In the genomic region with DNA sequence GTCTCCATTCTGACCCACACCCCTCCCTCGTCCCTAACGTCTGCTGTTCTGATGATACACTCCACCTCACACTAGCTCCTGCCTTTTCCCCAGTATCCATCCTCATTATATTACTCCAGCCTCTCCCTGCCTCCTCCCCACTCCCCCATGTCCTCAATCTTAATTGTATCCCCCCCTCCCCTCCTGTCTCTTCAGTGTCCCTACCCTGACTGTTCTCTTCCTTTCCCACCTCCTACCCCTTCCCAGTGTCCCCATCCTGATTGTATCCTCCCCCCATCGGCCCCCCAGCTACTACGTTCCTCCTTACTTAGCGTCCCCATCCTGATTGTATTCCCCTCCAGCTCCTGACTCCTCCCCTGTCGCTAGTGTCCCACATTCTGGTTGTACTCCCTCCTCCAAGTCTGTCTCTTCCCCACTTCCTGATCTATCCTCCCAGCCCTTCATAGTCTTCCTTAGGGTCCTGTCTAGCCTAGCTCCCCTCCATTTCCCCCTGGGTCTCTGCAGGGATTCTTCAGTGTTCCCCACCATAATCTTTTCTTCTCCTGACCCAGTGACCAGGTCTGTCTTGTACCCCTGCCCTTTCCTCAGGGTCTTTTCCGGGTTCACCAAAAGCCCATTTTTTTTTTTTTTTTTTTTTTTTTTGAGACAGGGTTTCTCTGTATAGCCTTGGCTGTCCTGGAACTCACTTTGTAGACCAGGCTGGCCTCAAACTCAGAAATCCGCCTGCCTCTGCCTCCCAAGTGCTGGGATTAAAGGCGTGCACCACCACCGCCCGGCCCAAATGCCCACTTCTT, we compare ENCODE assay signal across 8 mouse cellular contexts. TPM values are rescaled to one million over a fixed set of nuclear protein-coding genes. Genes with fewer than 3 reads are reported as not detected.
A peak's percentile ranks its signal among the peaks of the same experiment; 100 is the strongest.
DNase-seq lines count a peak whose midpoint lies in the region; ATAC-seq and TF ChIP-seq lines count a peak whose summit lies in the region.

No protein-coding gene starts in this region.

- peak overlapping the region; percentile 82 for H3K4me3 ChIP-seq in kidney, adult 2 months (ENCODE audit: insufficient read depth, low read depth, low read length)
- peak overlapping the region; percentile 58 for H3K4me3 ChIP-seq in bone marrow macrophage, adult 2 months (ENCODE audit: insufficient read depth, low read length)
- H3K4me3 ChIP-seq in forebrain, embryonic 15.5 days: peak overlapping the region; percentile 88
- peak overlapping the region; percentile 67 for H3K4me3 ChIP-seq in liver, embryonic 16.5 days (ENCODE audit: low read depth, low read length)

- ATAC-seq in forebrain, embryonic 15.5 days (replicated peaks): peak; percentile 76
- no peak for ATAC-seq in liver, embryonic 16.5 days (ENCODE audit: low read depth)

- no peaks in the 10 kb centered on the region for H3K9me3 ChIP-seq in forebrain, embryonic 15.5 days
- no peaks in the 10 kb centered on the region for H3K9me3 ChIP-seq in liver, embryonic 16.5 days (replicated peaks; ENCODE audit: control insufficient read depth, low read length)

- H3K27me3 ChIP-seq in kidney, adult 2 months (replicated peaks; ENCODE audit: control insufficient read depth, insufficient read depth, low read length): no peaks in the 10 kb centered on the region
- H3K27me3 ChIP-seq in forebrain, embryonic 15.5 days: no peaks in the 10 kb centered on the region
- H3K27me3 ChIP-seq in liver, embryonic 16.5 days (ENCODE audit: control insufficient read depth, insufficient read depth, low read depth, low read length): no peaks in the 10 kb centered on the region

- H3K27ac ChIP-seq in kidney, adult 2 months (ENCODE audit: insufficient read depth, low read depth, low read length): peak overlapping the region; percentile 86; the same call in 1 of the 2 replicates
- peak overlapping the region; percentile 74 for H3K27ac ChIP-seq in bone marrow macrophage, adult 2 months (ENCODE audit: insufficient read depth, low read depth, low read length)
- no peak overlapping the region for H3K27ac ChIP-seq in forebrain, embryonic 15.5 days (replicated peaks)
- H3K27ac ChIP-seq in liver, embryonic 16.5 days (ENCODE audit: low read length): no peak overlapping the region

- H3K36me3 ChIP-seq in kidney, adult 2 months (ENCODE audit: control insufficient read depth, insufficient read depth, low read length): no peaks in the 10 kb centered on the region
- no peaks in the 10 kb centered on the region for H3K36me3 ChIP-seq in forebrain, embryonic 15.5 days
- H3K36me3 ChIP-seq in liver, embryonic 16.5 days (ENCODE audit: control insufficient read depth, insufficient read depth): no peaks in the 10 kb centered on the region

- WGBS in kidney, adult 2 months: 31% methylated on average over 10 of the region's 11 CpGs
- 44% methylated on average over 11 of the region's 11 CpGs for WGBS in forebrain, embryonic 15.5 days
- 33% methylated on average over 10 of the region's 11 CpGs for WGBS in liver, embryonic 16.5 days (ENCODE audit: insufficient replicate concordance)

- peak; percentile 32 for DNase-seq in kidney, adult 2 months
- no peak for DNase-seq in kidney, postnatal 4 days
- DNase-seq in adipocyte (ENCODE audit: low spot score): no peak
- no peak for DNase-seq in layer of hippocampus, adult 9-10 months (ENCODE audit: low spot score)
- DNase-seq in ovary, adult 18-20 months (ENCODE audit: low spot score): no peak

- H3K4me2 ChIP-seq in forebrain, embryonic 15.5 days (replicated peaks): peak overlapping the region; percentile 61
- H3K4me2 ChIP-seq in liver, embryonic 16.5 days (ENCODE audit: low read depth, low read length): peak overlapping the region; percentile 77

- H3K9ac ChIP-seq in forebrain, embryonic 15.5 days (replicated peaks): peak overlapping the region; percentile 97
- peak overlapping the region; percentile 69 for H3K9ac ChIP-seq in liver, embryonic 16.5 days (ENCODE audit: low read depth, low read length)

- peaks cover 20% of the 10 kb centered on the region; the same call in 1 of the 2 replicates for H3K4me1 ChIP-seq in kidney, adult 2 months (ENCODE audit: control insufficient read depth, insufficient read depth, low read length)
- peaks cover 29% of the 10 kb centered on the region for H3K4me1 ChIP-seq in bone marrow macrophage, adult 2 months (ENCODE audit: control insufficient read depth, insufficient read depth, low read length)
- H3K4me1 ChIP-seq in forebrain, embryonic 15.5 days: peaks cover 33% of the 10 kb centered on the region
- peaks cover 7% of the 10 kb centered on the region for H3K4me1 ChIP-seq in liver, embryonic 16.5 days (ENCODE audit: control insufficient read depth, low read depth, low read length)

- no peak for TF ChIP-seq CTCF in kidney, adult 2 months (conservative IDR thresholded peaks at IDR 0.05; ENCODE audit: insufficient read depth, insufficient read length, low read depth, low read length)
- no peak for TF ChIP-seq CTCF in bone marrow macrophage, adult 2 months (IDR thresholded peaks at IDR 0.05; ENCODE audit: low read depth, low read length)

- no peak for TF ChIP-seq POLR2A in kidney, adult 2 months (IDR thresholded peaks at IDR 0.05; ENCODE audit: low read depth, low read length)
- TF ChIP-seq POLR2A in bone marrow macrophage, adult 2 months (IDR thresholded peaks at IDR 0.05; ENCODE audit: borderline replicate concordance, low read depth, low read length): no peak

RNA-seq across cellular contexts. Expression of gene Plekhb2, which starts 0.8 kb away (rescaled TPM):
- 195 and 227 TPM in 2 replicates for polyA plus RNA-seq in kidney, adult 2 months (2012; rRNA removed)
- 217 and 227 TPM in 2 replicates for polyA plus RNA-seq in bone marrow macrophage, adult 2 months (2012; ENCODE audit: insufficient read depth, insufficient read length, missing spikeins)
- polyA plus RNA-seq in forebrain, embryonic 15.5 days (2015; fragmentation: Nextera tagmentation; extraction: Ambion mirVana): 64.2 and 71.8 TPM in 2 replicates
- 9.1 and 10.6 TPM in 2 replicates for polyA plus RNA-seq in liver, embryonic 16.5 days (2015; fragmentation: Nextera tagmentation; extraction: Ambion mirVana)

RNA-seq across cellular contexts. Expression of gene Fam168b, which starts 7.7 kb away (rescaled TPM):
- polyA plus RNA-seq in kidney, adult 2 months (2012; rRNA removed): 236 and 254 TPM in 2 replicates
- 100 and 135 TPM in 2 replicates for polyA plus RNA-seq in bone marrow macrophage, adult 2 months (2012; ENCODE audit: insufficient read depth, insufficient read length, missing spikeins)
- polyA plus RNA-seq in forebrain, embryonic 15.5 days (2015; fragmentation: Nextera tagmentation; extraction: Ambion mirVana): 169 and 171 TPM in 2 replicates
- 12.7 and 13.5 TPM in 2 replicates for polyA plus RNA-seq in liver, embryonic 16.5 days (2015; fragmentation: Nextera tagmentation; extraction: Ambion mirVana)

Comparison
In these comparisons a context has a peak if more than half of its experiments do, and no peak if none do; other contexts are left out.
1. H3K27ac ChIP-seq: peak in kidney, adult 2 months (single experiment) and bone marrow macrophage, adult 2 months (single experiment); none in forebrain, embryonic 15.5 days (single experiment) and liver, embryonic 16.5 days (single experiment).
2. Peak in every context shown above with its lines, with median percentiles within 50 percentile points of each other: H3K4me3 ChIP-seq.